Mouse (Mus musculus) cortical plate, adult 2 months (tissue): ENCODE results near the gene Arl15.

Source experiments
- CTCF ChIP-seq: fragments of 200-500 bp; IDR thresholded peaks from 2 replicates; pipeline ENCODE4 v1.5.1; 2011; ENCODE audit warnings: mild to moderate bottlenecking, control low read depth, low read length; ENCODE audit not compliant: insufficient read depth; ENCODE audit errors: extremely low read depth
- POLR2A ChIP-seq: fragments of 200-500 bp; IDR thresholded peaks from 2 replicates; pipeline ENCODE4 v1.6.1; 2011; ENCODE audit warnings: mild to moderate bottlenecking, low read length, control low read depth; ENCODE audit not compliant: insufficient read depth; ENCODE audit errors: extremely low read depth

DNA sequence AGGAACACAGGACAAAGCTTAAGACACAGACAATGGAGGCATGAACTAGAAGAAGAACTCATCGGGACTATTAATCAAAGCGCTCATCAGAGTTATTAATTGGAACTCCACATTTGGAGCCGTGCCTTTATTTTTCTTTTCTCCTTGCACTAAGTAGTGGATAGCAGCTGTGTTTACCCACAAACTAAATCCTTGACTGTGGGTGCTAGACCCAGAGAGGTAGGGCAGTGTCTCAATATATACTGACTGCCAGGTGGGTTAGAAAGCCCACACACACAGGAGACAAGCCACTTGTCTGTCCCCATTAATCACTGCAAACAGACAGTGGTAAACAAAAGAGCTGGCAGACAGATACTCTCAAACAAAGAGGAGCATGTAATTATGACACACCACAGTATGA lies 147.6 kb downstream of the Arl15 start:
- TF ChIP-seq POLR2A (no peak), CTCF (no peak)
